8 mouse cellular contexts compared by ENCODE assay signal in the genomic region with DNA sequence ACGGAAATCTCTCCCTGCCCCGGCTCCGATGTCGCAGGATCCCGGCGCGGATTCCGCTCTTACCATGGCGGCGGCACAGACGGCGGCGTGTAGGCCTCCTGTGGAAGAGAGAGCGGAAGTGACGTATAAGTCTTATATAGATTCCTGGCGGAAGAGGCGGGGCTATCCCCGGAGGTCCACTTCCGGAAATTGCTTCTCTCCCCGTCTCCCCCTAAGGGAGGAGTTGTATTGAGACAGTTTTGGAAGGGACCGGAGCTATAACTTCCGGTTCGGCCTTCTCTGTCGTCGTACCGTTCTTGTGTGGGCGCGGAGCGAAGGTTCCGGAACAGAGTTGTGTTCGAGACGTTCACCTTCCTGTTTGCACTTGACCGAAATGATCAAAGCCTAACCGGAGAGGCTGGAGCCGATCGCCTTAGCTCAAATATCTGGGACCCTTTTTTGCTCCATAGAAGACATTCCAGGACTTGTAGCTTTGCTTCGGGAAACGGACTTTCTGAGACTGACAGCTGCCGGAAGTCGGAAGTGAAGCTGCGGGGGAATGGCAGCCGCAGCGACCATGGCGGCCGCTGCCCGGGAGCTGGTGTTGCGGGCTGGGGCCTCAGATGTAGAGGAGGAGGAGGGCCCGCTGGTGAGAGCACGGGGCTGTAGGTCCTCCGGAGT. TPM values are rescaled to one million over a fixed set of nuclear protein-coding genes. Genes with fewer than 3 reads are reported as not detected.
DNase-seq lines count a peak whose midpoint lies in the region; ATAC-seq and TF ChIP-seq lines count a peak whose summit lies in the region.

A gene (plus strand): TSS at position 258 of the 660 bp plus-strand sequence.
A gene (minus strand): TSS at position 447 of the 660 bp plus-strand sequence.

- peak within 1 kb of the TSS; percentile 98 for H3K9ac ChIP-seq in embryonic facial prominence, embryonic 14.5 days (ENCODE audit: low read depth, low read length)
- peak within 1 kb of the TSS; percentile 86 for H3K9ac ChIP-seq in heart, adult 2 months (ENCODE audit: low read depth, low read length)
- H3K9ac ChIP-seq in limb, embryonic 13.5 days: peak within 1 kb of the TSS; percentile 99
- H3K9ac ChIP-seq in midbrain, embryonic 16.5 days (ENCODE audit: low read depth, low read length): peak within 1 kb of the TSS; percentile 94

- peaks cover 30% of the 10 kb centered on the region for H3K4me1 ChIP-seq in embryonic facial prominence, embryonic 14.5 days (ENCODE audit: control insufficient read depth, insufficient read depth, low read length)
- H3K4me1 ChIP-seq in heart, adult 2 months (ENCODE audit: control insufficient read depth, insufficient read depth, low read length): peaks cover 5% of the 10 kb centered on the region; the same call in 1 of the 2 replicates
- peaks cover 51% of the 10 kb centered on the region for H3K4me1 ChIP-seq in limb, embryonic 13.5 days
- peaks cover 43% of the 10 kb centered on the region for H3K4me1 ChIP-seq in midbrain, embryonic 16.5 days (ENCODE audit: control insufficient read depth, insufficient read depth, low read length)

- H3K4me3 ChIP-seq in embryonic facial prominence, embryonic 14.5 days (ENCODE audit: low read depth, low read length): peak within 1 kb of the TSS; percentile 99
- peak within 1 kb of the TSS; percentile 99 for H3K4me3 ChIP-seq in heart, adult 2 months
- peak within 1 kb of the TSS; percentile 93 for H3K4me3 ChIP-seq in limb, embryonic 13.5 days
- peak within 1 kb of the TSS; percentile 88 for H3K4me3 ChIP-seq in midbrain, embryonic 16.5 days (ENCODE audit: low read depth, low read length)

- intact Hi-C loops in heart, adult 2 months (cut with DNase I): loop anchor here (1.0 to 2.0 kb wide), 2 partner anchors 15 to 71 kb away; a partner anchor contains a TSS

- DNase-seq in 3T3-L1 (ENCODE audit: low read depth, low spot score): peak; percentile 98
- DNase-seq in adrenal gland, postnatal 4 days (ENCODE audit: low spot score in 2 of 2): peak; percentile 78 to 82
- peak; percentile 99 for DNase-seq in embryonic facial prominence, embryonic 14.5 days (ENCODE audit: low spot score)
- DNase-seq in heart, adult 2 months: peak; percentile 94 to 96
- DNase-seq in kidney, adult 8-10 months: peak; percentile 98 to 99
- DNase-seq in spleen, postnatal 10 days (ENCODE audit: low spot score in 2 of 2): peak; percentile 95 to 96

- peak within 1 kb of the TSS; percentile 80 for H3K4me2 ChIP-seq in embryonic facial prominence, embryonic 14.5 days (ENCODE audit: low read depth, low read length)
- peak within 1 kb of the TSS; percentile 99 for H3K4me2 ChIP-seq in limb, embryonic 13.5 days (replicated peaks)
- peak within 1 kb of the TSS; percentile 97 for H3K4me2 ChIP-seq in midbrain, embryonic 16.5 days (ENCODE audit: low read length)

- H3K36me3 ChIP-seq in embryonic facial prominence, embryonic 14.5 days (ENCODE audit: control insufficient read depth, insufficient read depth, low read length): peaks cover 54% of the 10 kb centered on the region
- peaks cover 3% of the 10 kb centered on the region; the same call in 1 of the 2 replicates for H3K36me3 ChIP-seq in heart, adult 2 months (ENCODE audit: control insufficient read depth, insufficient read depth, low read length)
- peaks cover 61% of the 10 kb centered on the region for H3K36me3 ChIP-seq in limb, embryonic 13.5 days
- peaks cover 20% of the 10 kb centered on the region; the same call in 1 of the 2 replicates for H3K36me3 ChIP-seq in midbrain, embryonic 16.5 days (ENCODE audit: control insufficient read depth, insufficient read depth, low read length)

- TF ChIP-seq EP300 in heart, adult 2 months (IDR thresholded peaks at IDR 0.05; ENCODE audit: insufficient read depth, low read depth, low read length): peak; percentile 72

- no peaks in the 10 kb centered on the region for H3K27me3 ChIP-seq in embryonic facial prominence, embryonic 14.5 days (replicated peaks; ENCODE audit: control insufficient read depth, insufficient read depth, low read length)
- H3K27me3 ChIP-seq in heart, adult 2 months (ENCODE audit: control insufficient read depth, insufficient read depth, low read length): no peaks in the 10 kb centered on the region
- H3K27me3 ChIP-seq in limb, embryonic 13.5 days: no peaks in the 10 kb centered on the region
- no peaks in the 10 kb centered on the region for H3K27me3 ChIP-seq in midbrain, embryonic 16.5 days (ENCODE audit: control insufficient read depth, insufficient read depth, low read depth, low read length)

- peak; percentile 86 for ATAC-seq in embryonic facial prominence, embryonic 14.5 days (ENCODE audit: low read depth)
- ATAC-seq in limb, embryonic 13.5 days (ENCODE audit: low FRiP score, low read depth): peak; percentile 89
- peak; percentile 84 for ATAC-seq in midbrain, embryonic 16.5 days

- H3K79me2 ChIP-seq in heart, adult 2 months (replicated peaks; ENCODE audit: control insufficient read depth, insufficient read depth, low read length): no peaks in the 10 kb centered on the region

- H3K27ac ChIP-seq in embryonic facial prominence, embryonic 14.5 days (replicated peaks; ENCODE audit: low read depth, low read length): peak within 1 kb of the TSS; percentile 94
- peak within 1 kb of the TSS; percentile 94 for H3K27ac ChIP-seq in heart, adult 2 months
- peak within 1 kb of the TSS; percentile 95 for H3K27ac ChIP-seq in limb, embryonic 13.5 days
- peak within 1 kb of the TSS; percentile 94 for H3K27ac ChIP-seq in midbrain, embryonic 16.5 days (ENCODE audit: low read length)

- TF ChIP-seq POLR2A in heart, adult 2 months (IDR thresholded peaks at IDR 0.05; ENCODE audit: insufficient read depth, low read depth, low read length): peak; percentile 96

- H3K9me3 ChIP-seq in embryonic facial prominence, embryonic 14.5 days (ENCODE audit: control insufficient read depth, low read length): no peaks in the 10 kb centered on the region
- H3K9me3 ChIP-seq in limb, embryonic 13.5 days: no peaks in the 10 kb centered on the region
- no peaks in the 10 kb centered on the region for H3K9me3 ChIP-seq in midbrain, embryonic 16.5 days (replicated peaks; ENCODE audit: control insufficient read depth, low read length, poor library complexity, severe bottlenecking)

- WGBS in embryonic facial prominence, embryonic 14.5 days: under 1% methylated on average over 48 of the region's 50 CpGs
- under 1% methylated on average over 50 of the region's 50 CpGs for WGBS in heart, adult 2 months
- under 1% methylated on average over 50 of the region's 50 CpGs for WGBS in limb, embryonic 13.5 days
- WGBS in midbrain, embryonic 16.5 days: under 1% methylated on average over 50 of the region's 50 CpGs

- peak; percentile 49 for TF ChIP-seq CTCF in heart, adult 2 months (IDR thresholded peaks at IDR 0.05)

RNA-seq across cellular contexts. Expression of the first gene that starts in this region (rescaled TPM):
- 10 to 100 TPM; 62.8 to 72.5 TPM for total RNA-seq in adrenal gland, postnatal 4 days (2021)
- polyA plus RNA-seq in embryonic facial prominence, embryonic 14.5 days (2014; fragmentation: Nextera tagmentation; extraction: Ambion mirVana): 38.6 and 41.6 TPM in 2 replicates
- total RNA-seq in heart, adult 2 months (2021): 10 to 100 TPM; 38.1 to 39.1 TPM
- polyA plus RNA-seq in heart, adult 2 months (2012; rRNA removed): 47.8 and 56.4 TPM in 2 replicates
- polyA plus RNA-seq in limb, embryonic 13.5 days (2015; fragmentation: Nextera tagmentation; extraction: Ambion mirVana): 46.8 and 49.4 TPM in 2 replicates
- polyA plus RNA-seq in midbrain, embryonic 16.5 days (2015; fragmentation: Nextera tagmentation; extraction: Ambion mirVana): 78.3 and 80.5 TPM in 2 replicates

RNA-seq across cellular contexts. Expression of the second gene that starts in this region (rescaled TPM):
- total RNA-seq in adrenal gland, postnatal 4 days (2021): 1,000 to 10,000 TPM; 1,180 to 1,281 TPM
- 2,078 and 2,095 TPM in 2 replicates for polyA plus RNA-seq in embryonic facial prominence, embryonic 14.5 days (2014; fragmentation: Nextera tagmentation; extraction: Ambion mirVana)
- total RNA-seq in heart, adult 2 months (2021): 100 to 1,000 TPM; 364 to 420 TPM
- polyA plus RNA-seq in heart, adult 2 months (2012; rRNA removed): 180 and 194 TPM in 2 replicates
- 1,649 and 1,723 TPM in 2 replicates for polyA plus RNA-seq in limb, embryonic 13.5 days (2015; fragmentation: Nextera tagmentation; extraction: Ambion mirVana)
- 620 and 627 TPM in 2 replicates for polyA plus RNA-seq in midbrain, embryonic 16.5 days (2015; fragmentation: Nextera tagmentation; extraction: Ambion mirVana)

Comparison
In these comparisons a context has a peak if more than half of its experiments do, and no peak if none do; other contexts are left out.
1. Peak in every context shown above with its lines: DNase-seq, ATAC-seq, H3K4me3 ChIP-seq and H3K27ac ChIP-seq.